Mouse (Mus musculus): Measurements from ENCODE around the gene Pde11a. TPM values are rescaled to one million over a fixed set of nuclear protein-coding genes. Genes with fewer than 3 reads are reported as not detected.

The Pde11a gene
- polyA plus RNA-seq, 1 experiment from 2014 or later, result 0.13 TPM

- Histone ChIP-seq H3K4me3 (replicated peaks) (no peak overlapping the region), H3K4me1 (replicated peaks) (no peaks in the 10 kb centered on the region), H3K4me2 (no peak overlapping the region), H3K36me3 (no peaks in the 10 kb centered on the region), H3K9ac (replicated peaks) (no peak overlapping the region), H3K27me3 (no peaks in the 10 kb centered on the region), H3K27ac (no peak overlapping the region), H3K9me3 (no peaks in the 10 kb centered on the region)
- WGBS, result 87% methylated on average over 10 of the region's 10 CpGs
- ATAC-seq (ENCODE audit: insufficient number of reproducible peaks, insufficient read depth, low FRiP score, low TSS enrichment, low read depth), result no peak
Measured at GRCm38 (mm10) chr2:76141136-76141535, 197.4 kb downstream of the Pde11a start.

GRCm38 (mm10) chr2:76132983-76133382, 205.6 kb downstream of the Pde11a start:
- WGBS, result 62% methylated on average over 3 of the region's 3 CpGs
- H3K9me3 ChIP-seq, result no peaks in the 10 kb centered on the region
- no peak for ATAC-seq (ENCODE audit: insufficient number of reproducible peaks, insufficient read depth, low FRiP score, low TSS enrichment, low read depth)
- H3K9ac ChIP-seq (replicated peaks), result no peak overlapping the region
- H3K4me2 ChIP-seq, result no peak overlapping the region
- H3K36me3 ChIP-seq, result no peaks in the 10 kb centered on the region
- no peak overlapping the region for H3K4me3 ChIP-seq (replicated peaks)
- H3K4me1 ChIP-seq (replicated peaks), result no peaks in the 10 kb centered on the region
- no peak overlapping the region for H3K27ac ChIP-seq
- H3K27me3 ChIP-seq, result no peaks in the 10 kb centered on the region

- Histone ChIP-seq H3K27ac (no peak overlapping the region), H3K36me3 (no peaks in the 10 kb centered on the region), H3K27me3 (no peaks in the 10 kb centered on the region), H3K4me2 (no peak overlapping the region), H3K4me1 (replicated peaks) (no peaks in the 10 kb centered on the region), H3K4me3 (replicated peaks) (no peak overlapping the region), H3K9me3 (no peaks in the 10 kb centered on the region), H3K9ac (replicated peaks) (no peak overlapping the region)
- ATAC-seq (ENCODE audit: insufficient number of reproducible peaks, insufficient read depth, low FRiP score, low TSS enrichment, low read depth), result no peak
- 52% methylated on average over 12 of the region's 12 CpGs for WGBS
Measured at GRCm38 (mm10) chr2:76129933-76130627, 208.5 kb downstream of the Pde11a start.

- 72% methylated on average over 8 of the region's 8 CpGs for whole genome bisulfite sequencing
- no peak overlapping the region for H3K27ac ChIP-seq
- H3K36me3 ChIP-seq, result no peaks in the 10 kb centered on the region
- no peak overlapping the region for H3K4me2 ChIP-seq
- no peak for ATAC-seq (ENCODE audit: insufficient number of reproducible peaks, insufficient read depth, low FRiP score, low TSS enrichment, low read depth)
- H3K27me3 ChIP-seq, result no peaks in the 10 kb centered on the region
- H3K4me3 ChIP-seq (replicated peaks), result no peak overlapping the region
- H3K4me1 ChIP-seq (replicated peaks), result no peaks in the 10 kb centered on the region
- H3K9me3 ChIP-seq, result no peaks in the 10 kb centered on the region
- H3K9ac ChIP-seq (replicated peaks), result no peak overlapping the region
Measured at GRCm38 (mm10) chr2:76129058-76129437, 209.5 kb downstream of the Pde11a start.

- Histone ChIP-seq H3K4me1 (replicated peaks) (no peaks in the 10 kb centered on the region), H3K4me2 (no peak overlapping the region), H3K27me3 (no peaks in the 10 kb centered on the region), H3K27ac (no peak overlapping the region), H3K9me3 (no peaks in the 10 kb centered on the region), H3K9ac (replicated peaks) (no peak overlapping the region), H3K4me3 (replicated peaks) (no peak overlapping the region), H3K36me3 (no peaks in the 10 kb centered on the region)
- 64% methylated on average over 9 of the region's 9 CpGs for WGBS
- no peak for ATAC-seq (ENCODE audit: insufficient number of reproducible peaks, insufficient read depth, low FRiP score, low TSS enrichment, low read depth)
Measured at GRCm38 (mm10) chr2:76128105-76129057, 210.2 kb downstream of the Pde11a start.

GRCm38 (mm10) chr2:76126651-76127050, 211.9 kb downstream of the Pde11a start:
- Histone ChIP-seq H3K27ac (no peak overlapping the region), H3K4me3 (replicated peaks) (no peak overlapping the region), H3K9ac (replicated peaks) (no peak overlapping the region), H3K36me3 (no peaks in the 10 kb centered on the region), H3K27me3 (no peaks in the 10 kb centered on the region), H3K9me3 (no peaks in the 10 kb centered on the region), H3K4me2 (no peak overlapping the region), H3K4me1 (replicated peaks) (no peaks in the 10 kb centered on the region)
- ATAC-seq (ENCODE audit: insufficient number of reproducible peaks, insufficient read depth, low FRiP score, low TSS enrichment, low read depth), result no peak
- 89% methylated on average over 6 of the region's 6 CpGs for WGBS

- ATAC-seq (ENCODE audit: insufficient number of reproducible peaks, insufficient read depth, low FRiP score, low TSS enrichment, low read depth), result no peak
- Histone ChIP-seq H3K27ac (no peak overlapping the region), H3K9me3 (no peaks in the 10 kb centered on the region), H3K4me1 (replicated peaks) (no peaks in the 10 kb centered on the region), H3K9ac (replicated peaks) (no peak overlapping the region), H3K4me3 (replicated peaks) (no peak overlapping the region), H3K27me3 (no peaks in the 10 kb centered on the region), H3K36me3 (no peaks in the 10 kb centered on the region), H3K4me2 (no peak overlapping the region)
- WGBS, result 73% methylated on average over 6 of the region's 6 CpGs
Measured at GRCm38 (mm10) chr2:76124821-76125220, 213.8 kb downstream of the Pde11a start.

- 90% methylated on average over 6 of the region's 6 CpGs for WGBS
- H3K27ac ChIP-seq, result no peak overlapping the region
Measured at GRCm38 (mm10) chr2:76122167-76122566, 216.4 kb downstream of the Pde11a start.

GRCm38 (mm10) chr2:76119848-76120247, 218.7 kb downstream of the Pde11a start:
- Histone ChIP-seq H3K9me3 (no peaks in the 10 kb centered on the region), H3K4me1 (replicated peaks) (no peaks in the 10 kb centered on the region), H3K27ac (no peak overlapping the region), H3K9ac (replicated peaks) (no peak overlapping the region), H3K36me3 (no peaks in the 10 kb centered on the region), H3K4me2 (no peak overlapping the region), H3K27me3 (no peaks in the 10 kb centered on the region), H3K4me3 (replicated peaks) (no peak overlapping the region)
- no peak for ATAC-seq (ENCODE audit: insufficient number of reproducible peaks, insufficient read depth, low FRiP score, low TSS enrichment, low read depth)
- WGBS, result 65% methylated on average over 2 of the region's 2 CpGs

More at GRCm38 (mm10) chr2:76122167-76122566, 216.4 kb downstream of the Pde11a start:
- no peaks in the 10 kb centered on the region for H3K36me3 ChIP-seq
- H3K9ac ChIP-seq (replicated peaks), result no peak overlapping the region
- H3K4me3 ChIP-seq (replicated peaks), result no peak overlapping the region
- no peaks in the 10 kb centered on the region for H3K27me3 ChIP-seq
- no peaks in the 10 kb centered on the region for H3K9me3 ChIP-seq
- no peak overlapping the region for H3K4me2 ChIP-seq
- ATAC-seq (ENCODE audit: insufficient number of reproducible peaks, insufficient read depth, low FRiP score, low TSS enrichment, low read depth), result no peak
- no peaks in the 10 kb centered on the region for H3K4me1 ChIP-seq (replicated peaks)

GRCm38 (mm10) chr2:76118491-76118890, 220.1 kb downstream of the Pde11a start:
- no peaks in the 10 kb centered on the region for H3K9me3 ChIP-seq
- ATAC-seq (ENCODE audit: insufficient number of reproducible peaks, insufficient read depth, low FRiP score, low TSS enrichment, low read depth), result no peak
- no peak overlapping the region for H3K9ac ChIP-seq (replicated peaks)
- H3K27me3 ChIP-seq, result no peaks in the 10 kb centered on the region
- H3K4me1 ChIP-seq (replicated peaks), result peaks cover 4% of the 10 kb centered on the region; the same call in 1 of the 2 replicates
- WGBS, result 47% methylated on average over 5 of the region's 5 CpGs
- H3K27ac ChIP-seq, result no peak overlapping the region
- H3K4me3 ChIP-seq (replicated peaks), result no peak overlapping the region
- H3K4me2 ChIP-seq, result no peak overlapping the region
- no peaks in the 10 kb centered on the region for H3K36me3 ChIP-seq

GRCm38 (mm10) chr2:76117219-76117618, 221.4 kb downstream of the Pde11a start:
- Histone ChIP-seq H3K27me3 (no peaks in the 10 kb centered on the region), H3K36me3 (no peaks in the 10 kb centered on the region), H3K9ac (replicated peaks) (no peak overlapping the region), H3K27ac (no peak overlapping the region), H3K4me2 (no peak overlapping the region), H3K9me3 (no peaks in the 10 kb centered on the region), H3K4me1 (replicated peaks) (peaks cover 4% of the 10 kb centered on the region; the same call in 1 of the 2 replicates), H3K4me3 (replicated peaks) (no peak overlapping the region)
- 88% methylated on average over 1 of the region's 1 CpGs for WGBS
- no peak for ATAC-seq (ENCODE audit: insufficient number of reproducible peaks, insufficient read depth, low FRiP score, low TSS enrichment, low read depth)
